Mouse (Mus musculus) heart, postnatal 10 days (tissue): ENCODE data around the gene Sipa1l2. TPM values are rescaled to one million over a fixed set of nuclear protein-coding genes. Genes with fewer than 3 reads are reported as not detected.

Source experiments
- DNase-seq, 2 experiments: peaks; one replicate each; pipeline ENCODE4 v3.0.0; 2021
- intact Hi-C: fragments of 180-260 bp; cut with DNase I; formaldehyde crosslinking; loops from one replicate; pipeline ENCODE4 v1.15.1; 2025
- total RNA-seq, 2 experiments: library from RNA; stranded (reverse); gene quantifications; 2 replicates each; pipeline ENCODE4 v1.2.3; 2021

Gene Sipa1l2
- total RNA-seq, 2 experiments from 2014 or later: 52.7 to 67.3 TPM

- no peak for DNase-seq
- intact Hi-C loops: no loop called here
Observed at GRCm38 (mm10) chr8:125485715-125486114, 83.9 kb downstream of the Sipa1l2 start.

GRCm38 (mm10) chr8:125484530-125485196, 84.9 kb downstream of the Sipa1l2 start:
- intact Hi-C loops: no loop called here
- DNase-seq: no peak

- no peak for DNase-seq
- intact Hi-C loops: no loop called here
Observed at GRCm38 (mm10) chr8:125482491-125483096, 87.0 kb downstream of the Sipa1l2 start.

GRCm38 (mm10) chr8:125474876-125475275, 94.7 kb downstream of the Sipa1l2 start:
- DNase-seq: peak; percentile 78
- intact Hi-C loops: loop anchor here (5.0 kb wide), 1 partner anchor 92 kb away; the partner anchor contains the start of gene Sipa1l2

- no peak for DNase-seq
- intact Hi-C loops: no loop called here
Observed at GRCm38 (mm10) chr8:125471374-125471773, 98.2 kb downstream of the Sipa1l2 start.

GRCm38 (mm10) chr8:125465156-125465821, 104.3 kb downstream of the Sipa1l2 start:
- intact Hi-C loops: no loop called here
- peak in 1 of 2 experiments; percentile 41 for DNase-seq

- intact Hi-C loops: no loop called here
- DNase-seq: no peak
Observed at GRCm38 (mm10) chr8:125462901-125463300, 106.7 kb downstream of the Sipa1l2 start.

GRCm38 (mm10) chr8:125461504-125461903, 108.1 kb downstream of the Sipa1l2 start:
- DNase-seq: peak in 1 of 2 experiments; percentile 37
- intact Hi-C loops: no loop called here

- intact Hi-C loops: no loop called here
Observed at GRCm38 (mm10) chr8:125460602-125461001, 109.0 kb downstream of the Sipa1l2 start.

GRCm38 (mm10) chr8:125449048-125449447, 120.6 kb downstream of the Sipa1l2 start:
- intact Hi-C loops: loop anchor here (5.0 kb wide), 1 partner anchor 118 kb away; the partner anchor contains the start of gene Sipa1l2
- no peak for DNase-seq

More at GRCm38 (mm10) chr8:125460602-125461001, 109.0 kb downstream of the Sipa1l2 start:
- DNase-seq: no peak

- intact Hi-C loops: loop anchor here (5.0 kb wide), 1 partner anchor 120 kb away; the partner anchor contains the start of gene Sipa1l2
- no peak for DNase-seq
Observed at GRCm38 (mm10) chr8:125447543-125447942, 122.1 kb downstream of the Sipa1l2 start.

- no peak for DNase-seq
- intact Hi-C loops: loop anchor here (5.0 kb wide), 1 partner anchor 121 kb away; the partner anchor contains the start of gene Sipa1l2
Observed at GRCm38 (mm10) chr8:125446236-125446635, 123.4 kb downstream of the Sipa1l2 start.

- intact Hi-C loops: loop anchor here (5.0 kb wide), 1 partner anchor 122 kb away; the partner anchor contains the start of gene Sipa1l2
- DNase-seq: peak; percentile 86 to 91
Observed at GRCm38 (mm10) chr8:125445225-125445609, 124.4 kb downstream of the Sipa1l2 start.

GRCm38 (mm10) chr8:125444457-125445224, 125.0 kb downstream of the Sipa1l2 start:
- intact Hi-C loops: loop anchor here (5.0 kb wide), 1 partner anchor 123 kb away; the partner anchor contains the start of gene Sipa1l2
- DNase-seq: peak in 1 of 2 experiments; percentile 48

GRCm38 (mm10) chr8:125435320-125436100, 134.1 kb downstream of the Sipa1l2 start:
- no peak for DNase-seq
- intact Hi-C loops: loop anchor here (10.0 kb wide), 1 partner anchor 439 kb away; no protein-coding TSS in a partner anchor

GRCm38 (mm10) chr8:125434151-125434550, 135.5 kb downstream of the Sipa1l2 start:
- intact Hi-C loops: loop anchor here (10.0 kb wide), 1 partner anchor 441 kb away; no protein-coding TSS in a partner anchor
- no peak for DNase-seq

GRCm38 (mm10) chr8:125431321-125431720, 138.3 kb downstream of the Sipa1l2 start:
- peak; percentile 82 to 84 for DNase-seq
- intact Hi-C loops: loop anchor here (10.0 kb wide), 1 partner anchor 443 kb away; no protein-coding TSS in a partner anchor

- intact Hi-C loops: loop anchor here (10.0 kb wide), 1 partner anchor 444 kb away; no protein-coding TSS in a partner anchor
- no peak for DNase-seq
Observed at GRCm38 (mm10) chr8:125430796-125431195, 138.8 kb downstream of the Sipa1l2 start.

GRCm38 (mm10) chr8:125428979-125429690, 140.5 kb downstream of the Sipa1l2 start:
- no peak for DNase-seq
- intact Hi-C loops: no loop called here
